Mouse (Mus musculus): ENCODE measurements around the gene Srpk2.

DNA sequence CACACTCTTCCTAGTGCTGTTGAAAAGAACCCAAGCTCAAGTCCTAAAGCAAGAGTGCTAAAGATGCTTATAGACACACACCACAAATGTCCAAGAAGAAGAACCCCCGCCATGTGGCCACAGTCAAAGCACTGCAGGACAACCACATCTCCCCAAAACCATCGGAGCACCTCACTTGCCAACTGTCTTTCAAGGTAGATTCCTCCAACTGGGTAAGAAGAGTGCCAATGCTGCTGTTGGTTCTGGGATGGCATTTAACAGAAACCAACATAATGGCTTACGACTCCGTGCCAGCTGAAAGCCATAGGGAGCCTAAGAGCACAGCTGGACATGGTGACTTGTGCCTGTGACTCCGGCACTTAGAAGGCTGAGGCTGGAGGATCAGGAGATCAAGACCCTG, 173.0 kb downstream of the Srpk2 start:
- TF ChIP-seq CTCF (IDR thresholded peaks at IDR 0.05; ENCODE audit: low read depth) = no peak
- no peak for TF ChIP-seq EP300 (optimal IDR thresholded peaks at IDR 0.05)
